Mouse (Mus musculus): ENCODE results near the gene Ddx49.

GRCm38 (mm10) chr8:70313399-70313798, 11.1 kb upstream of the Ddx49 start:
- TF ChIP-seq CTCF (IDR thresholded peaks at IDR 0.05; ENCODE audit: control insufficient read depth, insufficient read depth, insufficient replicate concordance, low read depth, low read length) (no peak), POLR2A (IDR thresholded peaks at IDR 0.05; ENCODE audit: control insufficient read depth, low read depth, low read length) (no peak)
